Mouse (Mus musculus) midbrain, embryonic 13.5 days (tissue): ENCODE results near the gene Ugcg. TPM values are rescaled to one million over a fixed set of nuclear protein-coding genes. Genes with fewer than 3 reads are reported as not detected.

Source experiments
- ATAC-seq: fragments of 200-750 bp; cut with Nextera tagmentation; 2 replicates; pipeline ENCODE4 v1.8.0; 2017; ENCODE audit warnings: mild to moderate bottlenecking, moderate TSS enrichment, moderate library complexity
- H3K27ac ChIP-seq: fragments of 300-500 bp; sonication (generic); 2 replicates; pipeline ENCODE4 v1.5.1; 2015; ENCODE audit warnings: inconsistent platforms, mild to moderate bottlenecking, moderate library complexity
- H3K27me3 ChIP-seq: fragments of 300-500 bp; sonication (generic); 2 replicates; pipeline ENCODE4 v1.6.1; 2015; ENCODE audit warnings: mild to moderate bottlenecking, inconsistent platforms
- H3K36me3 ChIP-seq: fragments of 300-500 bp; sonication (generic); 2 replicates; pipeline ENCODE4 v1.6.1; 2015; ENCODE audit warnings: mild to moderate bottlenecking, inconsistent platforms
- H3K4me1 ChIP-seq: fragments of 300-500 bp; sonication (generic); replicated peaks from 2 replicates; pipeline ENCODE4 v1.6.1; 2015; ENCODE audit warnings: inconsistent platforms
- H3K4me2 ChIP-seq: fragments of 300-500 bp; sonication (generic); replicated peaks from 2 replicates; pipeline ENCODE4 v1.6.1; 2015; ENCODE audit warnings: moderate library complexity, mild to moderate bottlenecking, inconsistent platforms
- H3K4me3 ChIP-seq: fragments of 300-500 bp; sonication (generic); replicated peaks from 2 replicates; pipeline ENCODE4 v1.5.1; 2015; ENCODE audit warnings: mild to moderate bottlenecking, inconsistent platforms
- H3K9ac ChIP-seq: fragments of 300-500 bp; sonication (generic); replicated peaks from 2 replicates; pipeline ENCODE4 v1.6.1; 2015; ENCODE audit warnings: mild to moderate bottlenecking, inconsistent platforms
- H3K9me3 ChIP-seq: fragments of 300-500 bp; sonication (generic); 2 replicates; pipeline ENCODE4 v1.6.1; 2016; ENCODE audit warnings: mild to moderate bottlenecking, inconsistent platforms
- WGBS: fragments of 180-500 bp; shearing (Covaris S2); methylation state at CpG from one replicate; pipeline ENCODE4 v1.1.7; 2015; 5-methylcytosine and 5-hydroxymethylcytosine counted together
- polyA plus RNA-seq: library from polyadenylated mRNA; unstranded; fragments of >200 nt; fragmentation: Nextera tagmentation; extraction: Ambion mirVana; gene quantifications from 2 replicates; pipeline ENCODE4 v1.2.1, GENCODE M21; 2015

Ugcg gene
- polyA plus RNA-seq, 1 experiment from 2014 or later, result 16.4 TPM

DNA sequence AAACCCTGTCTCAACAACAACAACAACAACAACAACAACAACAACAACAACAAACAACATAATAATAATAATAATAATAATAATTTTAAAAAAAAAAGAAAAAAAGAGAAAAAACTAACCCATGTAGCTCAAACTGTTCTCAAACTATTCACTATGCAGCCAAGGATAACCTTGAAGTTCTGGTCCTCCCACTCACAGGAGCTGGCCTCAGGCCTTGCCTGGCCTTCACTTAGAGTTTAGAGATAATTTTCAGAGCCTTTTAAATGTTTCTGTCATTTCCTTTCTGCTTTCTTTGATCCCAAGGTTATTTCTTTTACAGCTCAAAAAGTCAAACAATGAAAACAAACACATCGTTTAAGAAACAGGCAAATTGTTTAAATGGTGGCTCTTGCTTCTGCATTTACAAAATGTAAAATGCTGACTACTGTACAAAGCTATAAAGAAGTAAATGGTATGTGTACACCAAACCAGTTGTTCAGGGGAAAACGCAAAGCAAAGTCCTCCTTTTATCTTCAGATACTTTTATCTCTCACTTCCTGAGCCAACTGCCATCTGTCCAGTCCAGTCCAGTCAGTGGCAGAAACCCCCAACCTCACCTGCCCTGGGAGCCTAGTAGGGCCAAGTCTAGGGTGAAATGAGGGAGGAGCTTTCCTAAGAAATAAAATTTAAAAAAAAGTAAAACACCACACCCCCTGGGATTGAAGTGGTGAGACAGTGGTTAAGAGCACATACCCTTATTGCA, 15.7 kb upstream of the Ugcg start:
- H3K4me2 ChIP-seq, result no peak overlapping the region
- H3K9ac ChIP-seq, result no peak overlapping the region
- H3K27me3 ChIP-seq, result no peaks in the 10 kb centered on the region
- no peaks in the 10 kb centered on the region for H3K9me3 ChIP-seq
- no peaks in the 10 kb centered on the region for H3K36me3 ChIP-seq
- H3K27ac ChIP-seq, result no peak overlapping the region
- H3K4me1 ChIP-seq, result no peaks in the 10 kb centered on the region
- ATAC-seq, result no peak
- WGBS, result 89% methylated on average over 2 of the region's 2 CpGs
- H3K4me3 ChIP-seq, result no peak overlapping the region

- no peaks in the 10 kb centered on the region for H3K36me3 ChIP-seq
- no peak for ATAC-seq
- H3K4me3 ChIP-seq, result no peak overlapping the region
- H3K4me1 ChIP-seq, result no peaks in the 10 kb centered on the region
- no peaks in the 10 kb centered on the region for H3K27me3 ChIP-seq
- H3K4me2 ChIP-seq, result no peak overlapping the region
- H3K9ac ChIP-seq, result no peak overlapping the region
- H3K27ac ChIP-seq, result no peak overlapping the region
- 78% methylated on average over 4 of the region's 4 CpGs for WGBS
- no peaks in the 10 kb centered on the region for H3K9me3 ChIP-seq
Observed at GRCm38 (mm10) chr4:59175003-59175402, 14.1 kb upstream of the Ugcg start.

DNA sequence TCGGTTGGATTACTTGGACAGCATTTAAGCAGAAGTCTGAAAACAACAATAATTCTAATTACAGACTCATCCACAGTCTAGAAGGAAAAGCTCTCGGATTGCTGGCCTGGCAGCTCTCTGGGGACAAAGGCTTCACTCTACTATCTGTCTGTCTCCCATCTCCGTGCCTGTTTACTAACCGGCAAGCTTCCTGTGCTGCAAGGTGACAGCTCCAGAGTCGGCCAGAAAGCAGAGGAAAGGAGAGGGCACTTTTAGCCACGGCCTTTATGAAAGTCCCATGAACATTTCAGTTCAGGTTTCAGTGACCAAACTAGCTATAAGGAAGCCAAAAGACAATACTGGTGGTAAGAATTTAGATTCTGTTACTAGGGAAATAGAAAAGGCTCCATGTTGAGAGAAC, 13.1 kb upstream of the Ugcg start:
- no peaks in the 10 kb centered on the region for H3K27me3 ChIP-seq
- H3K9me3 ChIP-seq, result no peaks in the 10 kb centered on the region
- H3K9ac ChIP-seq, result no peak overlapping the region
- no peaks in the 10 kb centered on the region for H3K36me3 ChIP-seq
- H3K27ac ChIP-seq, result no peak overlapping the region
- H3K4me1 ChIP-seq, result no peaks in the 10 kb centered on the region
- no peak overlapping the region for H3K4me2 ChIP-seq
- H3K4me3 ChIP-seq, result no peak overlapping the region
- 61% methylated on average over 6 of the region's 6 CpGs for WGBS
- no peak for ATAC-seq

GRCm38 (mm10) chr4:59177566-59177965, 11.5 kb upstream of the Ugcg start:
- Histone ChIP-seq H3K27ac (no peak overlapping the region), H3K4me2 (no peak overlapping the region), H3K36me3 (no peaks in the 10 kb centered on the region), H3K9me3 (no peaks in the 10 kb centered on the region), H3K4me3 (no peak overlapping the region), H3K9ac (no peak overlapping the region), H3K4me1 (no peaks in the 10 kb centered on the region), H3K27me3 (no peaks in the 10 kb centered on the region)
- no peak for ATAC-seq
- WGBS, result 92% methylated on average over 2 of the region's 2 CpGs

DNA sequence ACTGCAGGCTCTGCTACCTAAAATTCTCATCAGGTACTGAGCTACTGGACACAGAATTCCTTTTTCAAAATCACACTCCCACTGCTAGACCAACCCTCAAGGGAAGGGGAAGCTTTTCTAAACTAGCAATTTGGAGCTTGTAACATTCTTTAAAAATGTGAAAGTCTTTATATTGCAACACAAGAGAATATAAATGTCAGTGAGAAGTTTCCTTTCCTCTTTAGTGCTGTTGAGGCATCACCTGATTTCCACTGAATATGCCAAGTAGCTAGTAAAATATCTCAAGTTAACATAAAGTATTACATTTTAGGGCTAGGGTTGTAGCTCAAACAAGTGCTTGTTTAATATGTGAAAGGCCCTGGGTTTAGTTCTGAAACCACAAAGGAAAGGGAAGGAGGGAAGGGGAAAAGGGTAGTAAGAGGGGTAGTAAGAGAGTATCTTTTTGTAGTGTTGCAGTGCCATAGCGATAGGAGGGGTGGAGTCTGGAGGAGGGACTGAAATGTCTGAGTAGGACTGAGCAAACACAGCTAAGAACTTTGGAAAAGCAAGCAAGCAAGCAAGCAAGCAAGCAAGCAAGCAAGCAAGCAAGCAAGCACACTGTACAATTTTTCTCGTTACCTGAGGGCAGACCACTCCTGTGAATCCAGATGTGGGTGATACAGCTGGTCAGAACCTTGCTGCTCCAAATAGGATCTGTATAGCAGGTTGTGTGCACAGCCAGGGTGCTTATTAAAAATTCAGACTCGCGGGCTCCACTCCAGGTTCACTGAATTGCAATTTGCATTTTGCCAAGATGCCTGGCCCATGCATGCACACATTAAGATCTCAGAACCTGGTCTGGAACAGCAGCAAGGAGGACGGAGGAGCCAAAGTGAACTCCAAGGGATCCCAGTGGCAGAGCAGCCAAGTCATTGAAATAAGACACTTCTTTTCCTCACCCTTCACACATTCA, 7.5 kb upstream of the Ugcg start:
- Histone ChIP-seq H3K9ac (no peak overlapping the region), H3K27me3 (no peaks in the 10 kb centered on the region), H3K4me3 (no peak overlapping the region), H3K27ac (no peak overlapping the region), H3K9me3 (no peaks in the 10 kb centered on the region), H3K4me1 (no peaks in the 10 kb centered on the region), H3K36me3 (no peaks in the 10 kb centered on the region), H3K4me2 (no peak overlapping the region)
- ATAC-seq, result no peak
- WGBS, result 40% methylated on average over 5 of the region's 5 CpGs

- Histone ChIP-seq H3K9ac (no peak overlapping the region), H3K27ac (no peak overlapping the region), H3K4me2 (no peak overlapping the region), H3K9me3 (no peaks in the 10 kb centered on the region), H3K27me3 (no peaks in the 10 kb centered on the region), H3K4me3 (no peak overlapping the region), H3K4me1 (peaks cover 7% of the 10 kb centered on the region), H3K36me3 (no peaks in the 10 kb centered on the region)
- 74% methylated on average over 3 of the region's 3 CpGs for WGBS
- ATAC-seq, result no peak
Observed at GRCm38 (mm10) chr4:59185671-59186070, 3.4 kb upstream of the Ugcg start.

DNA sequence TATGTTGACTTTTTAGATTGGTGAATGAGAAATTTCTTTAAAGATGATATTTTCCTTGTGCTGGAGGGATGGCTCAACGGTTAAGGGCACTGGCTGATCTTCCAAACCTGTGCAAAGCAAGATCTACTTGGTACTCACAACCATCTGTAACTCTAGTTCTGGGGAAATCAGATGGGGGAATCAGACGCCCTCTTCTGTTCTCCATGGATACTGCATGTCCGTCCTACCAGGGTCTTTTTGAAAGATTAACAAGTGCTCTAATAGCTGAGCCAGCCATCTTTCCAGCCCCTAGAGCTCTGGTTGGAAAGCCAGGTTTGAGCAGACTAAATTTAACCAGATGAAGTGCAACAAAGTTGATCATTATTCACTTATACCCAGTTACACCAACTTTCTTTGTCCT, 1.8 kb upstream of the Ugcg start:
- no peaks in the 10 kb centered on the region for H3K9me3 ChIP-seq
- WGBS, result 26% methylated on average over 3 of the region's 3 CpGs
- no peak overlapping the region for H3K4me2 ChIP-seq
- no peak for ATAC-seq
- H3K27me3 ChIP-seq, result no peaks in the 10 kb centered on the region
- no peak overlapping the region for H3K9ac ChIP-seq
- no peaks in the 10 kb centered on the region for H3K36me3 ChIP-seq
- peaks cover 14% of the 10 kb centered on the region for H3K4me1 ChIP-seq
- H3K4me3 ChIP-seq, result no peak overlapping the region
- no peak overlapping the region for H3K27ac ChIP-seq

GRCm38 (mm10) chr4:59188474-59188801, 619 bp upstream of the Ugcg start:
- WGBS, result 28% methylated on average over 4 of the region's 4 CpGs
- peak overlapping the region; percentile 69 for H3K4me2 ChIP-seq
- H3K9ac ChIP-seq, result peak overlapping the region; percentile 93
- H3K27ac ChIP-seq, result peak overlapping the region; percentile 97
- H3K9me3 ChIP-seq, result no peaks in the 10 kb centered on the region
- no peaks in the 10 kb centered on the region for H3K36me3 ChIP-seq
- no peak for ATAC-seq
- H3K4me3 ChIP-seq, result peak overlapping the region; percentile 92
- H3K27me3 ChIP-seq, result no peaks in the 10 kb centered on the region
- peaks cover 14% of the 10 kb centered on the region for H3K4me1 ChIP-seq

- Histone ChIP-seq H3K4me1 (peaks cover 14% of the 10 kb centered on the region), H3K4me2 (peak overlapping the region; percentile 69), H3K9ac (peak overlapping the region; percentile 93), H3K4me3 (peak overlapping the region; percentile 92), H3K27me3 (no peaks in the 10 kb centered on the region), H3K36me3 (no peaks in the 10 kb centered on the region), H3K9me3 (no peaks in the 10 kb centered on the region), H3K27ac (peak overlapping the region; percentile 97)
- under 1% methylated on average over 47 of the region's 54 CpGs for WGBS
- peak; percentile 89 for ATAC-seq
Observed at GRCm38 (mm10) chr4:59189546-59190237, 635 bp downstream of the Ugcg start.

GRCm38 (mm10) chr4:59190650-59191424, 1.8 kb downstream of the Ugcg start:
- no peak for ATAC-seq
- no peak overlapping the region for H3K9ac ChIP-seq

GRCm38 (mm10) chr4:59194731-59195496, 5.9 kb downstream of the Ugcg start:
- Histone ChIP-seq H3K36me3 (no peaks in the 10 kb centered on the region), H3K4me3 (no peak overlapping the region), H3K4me2 (no peak overlapping the region), H3K4me1 (peaks cover 40% of the 10 kb centered on the region), H3K27me3 (no peaks in the 10 kb centered on the region), H3K9me3 (no peaks in the 10 kb centered on the region), H3K27ac (no peak overlapping the region), H3K9ac (no peak overlapping the region)
- no peak for ATAC-seq
- 92% methylated on average over 13 of the region's 13 CpGs for WGBS

More at GRCm38 (mm10) chr4:59190650-59191424, 1.8 kb downstream of the Ugcg start:
- no peak overlapping the region for H3K27ac ChIP-seq
- H3K9me3 ChIP-seq, result no peaks in the 10 kb centered on the region
- H3K4me2 ChIP-seq, result peak overlapping the region; percentile 69
- whole genome bisulfite sequencing, result 82% methylated on average over 7 of the region's 7 CpGs
- no peaks in the 10 kb centered on the region for H3K27me3 ChIP-seq
- no peaks in the 10 kb centered on the region for H3K36me3 ChIP-seq
- H3K4me1 ChIP-seq, result peaks cover 18% of the 10 kb centered on the region
- peak overlapping the region; percentile 92 for H3K4me3 ChIP-seq
